Mouse (Mus musculus) embryonic facial prominence, embryonic 14.5 days (tissue): ENCODE data around the gene Znrf3. TPM values are rescaled to one million over a fixed set of nuclear protein-coding genes. Genes with fewer than 3 reads are reported as not detected.
A peak's percentile ranks its signal among the peaks of the same experiment; 100 is the strongest.

Experiments
- ATAC-seq: fragments of 200-750 bp; cut with Nextera tagmentation; 2 replicates; pipeline ENCODE4 v1.8.0; 2017; ENCODE audit warnings: low read depth, moderate number of reproducible peaks, moderate TSS enrichment
- DNase-seq: peaks from one replicate; pipeline ENCODE4 v3.0.0-alpha.2; 2015; ENCODE audit warnings: low spot score
- H3K27ac ChIP-seq: fragments of 300-500 bp; sonication (generic); replicated peaks from 2 replicates; pipeline ENCODE4 v1.5.1; 2014; ENCODE audit warnings: low read depth, mild to moderate bottlenecking, low read length, moderate library complexity
- H3K27me3 ChIP-seq: fragments of 300-500 bp; sonication (generic); replicated peaks from 2 replicates; pipeline ENCODE4 v1.6.1; 2014; ENCODE audit warnings: low read length; ENCODE audit not compliant: control insufficient read depth, insufficient read depth
- H3K36me3 ChIP-seq: fragments of 300-500 bp; sonication (generic); 2 replicates; pipeline ENCODE4 v1.6.1; 2014; ENCODE audit warnings: low read length, mixed read lengths; ENCODE audit not compliant: control insufficient read depth, insufficient read depth
- H3K4me1 ChIP-seq: fragments of 300-500 bp; sonication (generic); 2 replicates; pipeline ENCODE4 v1.6.1; 2014; ENCODE audit warnings: antibody characterized with exemption, low read length; ENCODE audit not compliant: control insufficient read depth, insufficient read depth
- H3K4me2 ChIP-seq: fragments of 300-500 bp; sonication (generic); 2 replicates; pipeline ENCODE4 v1.6.1; 2014; ENCODE audit warnings: low read depth, mild to moderate bottlenecking, low read length, moderate library complexity, mixed read lengths
- H3K4me3 ChIP-seq: fragments of 300-500 bp; sonication (generic); 2 replicates; pipeline ENCODE4 v1.5.1; 2014; ENCODE audit warnings: low read depth, mild to moderate bottlenecking, low read length
- H3K9ac ChIP-seq: fragments of 300-500 bp; sonication (generic); 2 replicates; pipeline ENCODE4 v1.6.1; 2014; ENCODE audit warnings: low read depth, mild to moderate bottlenecking, low read length, moderate library complexity, mixed read lengths
- H3K9me3 ChIP-seq: fragments of 300-500 bp; sonication (generic); 2 replicates; pipeline ENCODE4 v1.6.1; 2016; ENCODE audit warnings: low read length; ENCODE audit not compliant: control insufficient read depth
- WGBS: fragments of 180-500 bp; shearing (Covaris S2); extraction: QIAGEN DNeasy Blood & Tissue Kit; methylation state at CpG from one replicate; pipeline ENCODE4 v1.1.7; 2014; 5-methylcytosine and 5-hydroxymethylcytosine counted together
- polyA plus RNA-seq: library from polyadenylated mRNA; unstranded; fragments of >200 nt; fragmentation: Nextera tagmentation; extraction: Ambion mirVana; gene quantifications from 2 replicates; pipeline ENCODE4 v1.2.1, GENCODE M21; 2014

The Znrf3 gene
- polyA plus RNA-seq, 1 experiment from 2014 or later, result 9.2 TPM

DNA sequence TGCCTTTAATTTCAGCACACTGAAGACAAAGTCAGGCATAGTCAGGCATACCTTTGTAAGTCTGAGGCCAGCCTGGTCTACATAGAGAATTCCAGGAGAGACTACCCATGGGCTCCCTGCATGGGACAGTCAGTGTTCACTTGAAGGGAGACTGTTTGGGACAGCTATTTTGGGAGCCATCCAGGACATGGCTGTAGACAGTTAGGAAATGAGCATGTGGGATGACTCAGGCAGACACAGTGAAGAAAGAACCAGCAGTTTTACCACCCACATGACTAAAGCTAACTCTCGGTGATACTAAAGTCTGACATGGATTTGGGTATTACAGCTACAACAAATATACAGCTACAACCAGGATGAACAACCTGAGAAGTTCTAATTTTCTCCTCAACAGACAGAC, 89.9 kb downstream of the Znrf3 start:
- H3K4me1 ChIP-seq, result no peaks in the 10 kb centered on the region
- WGBS, result 77% methylated on average over 1 of the region's 1 CpGs
- H3K36me3 ChIP-seq, result no peaks in the 10 kb centered on the region
- no peak for DNase-seq
- no peaks in the 10 kb centered on the region for H3K9me3 ChIP-seq
- H3K9ac ChIP-seq, result no peak overlapping the region
- no peak overlapping the region for H3K27ac ChIP-seq
- no peak for ATAC-seq
- H3K27me3 ChIP-seq, result no peaks in the 10 kb centered on the region
- H3K4me2 ChIP-seq, result no peak overlapping the region
- H3K4me3 ChIP-seq, result no peak overlapping the region

- Histone ChIP-seq H3K4me1 (no peaks in the 10 kb centered on the region), H3K4me2 (no peak overlapping the region), H3K27me3 (no peaks in the 10 kb centered on the region), H3K4me3 (no peak overlapping the region), H3K9ac (no peak overlapping the region), H3K9me3 (no peaks in the 10 kb centered on the region), H3K36me3 (no peaks in the 10 kb centered on the region), H3K27ac (no peak overlapping the region)
- ATAC-seq, result no peak
- no peak for DNase-seq
These were observed 91.6 kb downstream of the Znrf3 start for GRCm38 (mm10) chr11:5353032-5353431.

DNA sequence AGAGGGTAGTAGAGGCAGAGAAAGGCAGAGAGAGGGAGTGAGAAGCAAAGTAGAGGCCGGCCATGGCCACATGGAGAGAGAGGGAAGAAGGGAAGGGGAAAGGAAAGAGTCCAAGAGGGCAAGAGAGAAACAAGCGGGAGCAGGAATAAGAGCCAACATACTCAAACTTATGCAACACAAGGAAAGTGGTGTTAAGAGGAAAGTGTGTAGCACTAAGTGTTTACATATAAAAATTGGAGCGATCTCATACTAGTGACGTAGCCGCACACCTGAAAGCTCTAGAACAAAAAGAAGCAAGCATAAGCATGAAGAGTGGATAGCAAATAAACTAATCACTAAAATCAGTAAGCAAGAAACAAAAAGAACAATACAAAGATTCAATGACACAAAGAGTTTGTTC, 95.2 kb downstream of the Znrf3 start:
- Histone ChIP-seq H3K36me3 (no peaks in the 10 kb centered on the region), H3K4me3 (no peak overlapping the region), H3K4me1 (no peaks in the 10 kb centered on the region), H3K4me2 (no peak overlapping the region), H3K9ac (no peak overlapping the region), H3K9me3 (no peaks in the 10 kb centered on the region), H3K27me3 (no peaks in the 10 kb centered on the region), H3K27ac (no peak overlapping the region)
- WGBS, result 97% methylated on average over 5 of the region's 5 CpGs
- ATAC-seq (no peak), DNase-seq (no peak)

DNA sequence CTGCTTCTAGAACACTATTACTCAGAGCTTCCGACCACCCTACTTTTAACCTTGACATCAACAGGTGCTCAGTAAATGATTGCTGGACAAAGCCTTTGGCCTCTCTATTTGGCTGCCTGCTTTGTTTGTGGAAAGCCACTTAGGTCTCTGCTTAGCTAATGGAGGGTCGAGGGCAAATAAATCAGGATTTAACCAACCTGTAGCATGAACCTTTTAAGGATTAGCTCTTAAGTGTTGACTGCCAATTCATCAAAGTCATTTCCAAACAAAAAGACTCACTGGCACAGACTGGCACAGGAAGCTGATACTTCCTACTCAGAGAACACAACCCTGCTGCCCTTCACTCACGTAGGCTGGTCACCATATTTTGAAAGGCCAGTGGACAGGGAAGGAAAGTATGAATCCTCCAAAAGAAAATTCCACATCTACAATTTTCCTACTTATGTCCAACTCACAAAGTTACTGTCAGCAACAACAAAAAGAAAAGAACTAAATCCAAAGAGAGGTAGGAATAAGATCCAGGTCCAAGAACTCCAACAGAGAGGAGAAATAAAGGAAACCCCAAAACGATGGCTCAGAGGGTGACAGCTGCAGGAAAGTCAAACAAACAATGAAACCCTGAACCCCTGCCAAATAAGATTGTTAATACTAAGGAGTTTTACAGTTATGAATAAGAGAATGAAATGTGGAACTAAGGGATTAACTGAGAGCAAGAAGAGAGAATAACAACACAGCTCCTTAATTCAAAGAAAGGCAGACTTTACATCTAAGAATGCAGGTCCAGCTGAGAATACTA, 97.6 kb downstream of the Znrf3 start:
- H3K4me1 ChIP-seq, result no peaks in the 10 kb centered on the region
- ATAC-seq (no peak), DNase-seq (peak; percentile 29)
- no peaks in the 10 kb centered on the region for H3K27me3 ChIP-seq
- H3K4me3 ChIP-seq, result no peak overlapping the region
- H3K9ac ChIP-seq, result no peak overlapping the region
- no peak overlapping the region for H3K27ac ChIP-seq
- no peaks in the 10 kb centered on the region for H3K36me3 ChIP-seq
- 59% methylated on average over 4 of the region's 4 CpGs for whole genome bisulfite sequencing
- no peaks in the 10 kb centered on the region for H3K9me3 ChIP-seq
- H3K4me2 ChIP-seq, result no peak overlapping the region

- no peaks in the 10 kb centered on the region for H3K36me3 ChIP-seq
- 96% methylated on average over 4 of the region's 4 CpGs for WGBS
- H3K27ac ChIP-seq, result no peak overlapping the region
- H3K4me2 ChIP-seq, result no peak overlapping the region
- no peak for DNase-seq
- no peak overlapping the region for H3K4me3 ChIP-seq
- H3K4me1 ChIP-seq, result no peaks in the 10 kb centered on the region
- H3K27me3 ChIP-seq, result no peaks in the 10 kb centered on the region
- no peaks in the 10 kb centered on the region for H3K9me3 ChIP-seq
- H3K9ac ChIP-seq, result no peak overlapping the region
- no peak for ATAC-seq
These were observed 100.9 kb downstream of the Znrf3 start for GRCm38 (mm10) chr11:5343748-5344147.

GRCm38 (mm10) chr11:5339732-5340131, 104.9 kb downstream of the Znrf3 start:
- Histone ChIP-seq H3K27me3 (no peaks in the 10 kb centered on the region), H3K27ac (no peak overlapping the region), H3K9ac (no peak overlapping the region), H3K4me2 (no peak overlapping the region), H3K36me3 (no peaks in the 10 kb centered on the region), H3K4me1 (no peaks in the 10 kb centered on the region), H3K9me3 (no peaks in the 10 kb centered on the region), H3K4me3 (no peak overlapping the region)
- ATAC-seq, result no peak
- whole genome bisulfite sequencing, result 91% methylated on average over 1 of the region's 1 CpGs
- DNase-seq, result no peak

- Histone ChIP-seq H3K36me3 (no peaks in the 10 kb centered on the region), H3K27me3 (no peaks in the 10 kb centered on the region), H3K4me3 (no peak overlapping the region), H3K9me3 (no peaks in the 10 kb centered on the region), H3K27ac (no peak overlapping the region), H3K4me1 (no peaks in the 10 kb centered on the region), H3K4me2 (no peak overlapping the region), H3K9ac (no peak overlapping the region)
- 83% methylated on average over 7 of the region's 7 CpGs for WGBS
- DNase-seq (no peak), ATAC-seq (no peak)
These were observed 107.8 kb downstream of the Znrf3 start for GRCm38 (mm10) chr11:5336852-5337251.

GRCm38 (mm10) chr11:5336269-5336668, 108.4 kb downstream of the Znrf3 start:
- Histone ChIP-seq H3K9ac (no peak overlapping the region), H3K27ac (no peak overlapping the region), H3K27me3 (no peaks in the 10 kb centered on the region), H3K4me2 (no peak overlapping the region), H3K36me3 (no peaks in the 10 kb centered on the region), H3K4me3 (no peak overlapping the region), H3K9me3 (no peaks in the 10 kb centered on the region), H3K4me1 (no peaks in the 10 kb centered on the region)
- ATAC-seq (no peak), DNase-seq (no peak)

DNA sequence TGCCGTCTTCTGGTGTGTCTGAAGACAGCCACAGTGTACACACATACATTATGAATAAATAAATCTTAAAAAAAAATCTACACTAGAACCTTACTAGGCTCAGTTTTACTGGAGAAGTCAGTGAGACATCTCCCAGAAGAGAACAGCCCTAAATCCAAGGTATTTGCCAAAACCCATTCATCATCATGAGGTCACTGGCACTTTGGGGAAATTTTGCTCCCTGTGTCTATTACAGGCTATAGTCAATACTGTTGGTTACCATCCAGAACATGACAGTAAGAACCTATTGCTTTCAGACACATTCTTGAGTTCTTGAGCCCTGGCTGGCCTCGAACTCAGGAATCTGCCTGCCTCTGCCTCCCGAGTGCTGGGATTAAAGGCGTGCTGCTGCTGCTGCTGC, 113.8 kb downstream of the Znrf3 start:
- WGBS, result 96% methylated on average over 4 of the region's 4 CpGs
- no peak for ATAC-seq
- DNase-seq, result no peak

More for the DNA sequence above, 113.8 kb downstream of the Znrf3 start:
- H3K4me1 ChIP-seq, result no peaks in the 10 kb centered on the region
- no peak overlapping the region for H3K27ac ChIP-seq
- no peaks in the 10 kb centered on the region for H3K36me3 ChIP-seq
- no peaks in the 10 kb centered on the region for H3K9me3 ChIP-seq
- H3K4me2 ChIP-seq, result no peak overlapping the region
- H3K27me3 ChIP-seq, result no peaks in the 10 kb centered on the region
- H3K9ac ChIP-seq, result no peak overlapping the region
- H3K4me3 ChIP-seq, result no peak overlapping the region
